Mouse (Mus musculus) cerebellum, adult 2 months (tissue): Measurements from ENCODE around the gene Uba52. TPM values are rescaled to one million over a fixed set of nuclear protein-coding genes. Genes with fewer than 3 reads are reported as not detected.

Experiments used
- DNase-seq, 2 experiments: peaks; one replicate each; pipeline ENCODE4 v3.0.0; 2021
- H3K27ac ChIP-seq: fragments of 200-500 bp; 2 replicates; pipeline ENCODE4 v1.5.1; 2012; ENCODE audit warnings: low read length, control low read depth, inconsistent platforms; ENCODE audit not compliant: insufficient read depth
- H3K27me3 ChIP-seq: fragments of 200-500 bp; 2 replicates; pipeline ENCODE4 v1.6.1; 2012; ENCODE audit warnings: inconsistent platforms, mild to moderate bottlenecking, low read length, moderate library complexity; ENCODE audit not compliant: control insufficient read depth, insufficient read depth
- H3K4me1 ChIP-seq: fragments of 200-500 bp; 2 replicates; pipeline ENCODE4 v1.6.1; 2011; ENCODE audit warnings: low read length; ENCODE audit not compliant: control insufficient read depth, insufficient read depth
- H3K4me3 ChIP-seq: fragments of 200-500 bp; replicated peaks from 2 replicates; pipeline ENCODE3; 2011; ENCODE audit warnings: mild to moderate bottlenecking, low read depth, low read length, control low read depth; ENCODE audit not compliant: insufficient read depth
- CTCF ChIP-seq: fragments of 200-500 bp; IDR thresholded peaks from 2 replicates; pipeline ENCODE4 v1.5.1; 2011; ENCODE audit warnings: low read depth, mild to moderate bottlenecking, control low read depth, low read length, moderate library complexity, borderline replicate concordance; ENCODE audit not compliant: insufficient read depth
- POLR2A ChIP-seq: fragments of 200-500 bp; IDR thresholded peaks from 2 replicates; pipeline ENCODE4 v1.6.1; 2011; ENCODE audit warnings: low read length, control low read depth, borderline replicate concordance; ENCODE audit not compliant: insufficient read depth
- WGBS: fragments of 180-500 bp; shearing (Covaris S2); methylation state at CpG from one replicate; pipeline ENCODE4 v1.1.7; 2018; 5-methylcytosine and 5-hydroxymethylcytosine counted together
- polyA plus RNA-seq: library from polyadenylated mRNA; depleted of rRNA; stranded (reverse); fragments of >200 nt; gene quantifications from 2 replicates; pipeline ENCODE4 v1.2.3, GENCODE M21; 2012

The Uba52 gene
- polyA plus RNA-seq, 1 experiment: 977 TPM

- TF ChIP-seq CTCF (no peak), POLR2A (no peak)
- 61% methylated on average over 3 of the region's 3 CpGs for WGBS
- Histone ChIP-seq H3K27me3 (no peaks in the 10 kb centered on the region), H3K27ac (no peak overlapping the region), H3K4me1 (peaks cover 30% of the 10 kb centered on the region), H3K4me3 (no peak overlapping the region)
- DNase-seq: no peak
Observed at GRCm38 (mm10) chr8:70481908-70482307, 28.7 kb downstream of the Uba52 start.

GRCm38 (mm10) chr8:70477269-70477982, 33.2 kb downstream of the Uba52 start:
- no peaks in the 10 kb centered on the region for H3K27me3 ChIP-seq
- H3K4me3 ChIP-seq: peak overlapping the region; percentile 78
- WGBS: 5% methylated on average over 21 of the region's 21 CpGs
- no peak overlapping the region; the same call in 1 of the 2 replicates for H3K27ac ChIP-seq
- DNase-seq: peak in 1 of 2 experiments; percentile 47
- peaks cover 16% of the 10 kb centered on the region for H3K4me1 ChIP-seq
- TF ChIP-seq POLR2A (no peak), CTCF (no peak)

- under 1% methylated on average over 53 of the region's 53 CpGs for WGBS
- Histone ChIP-seq H3K4me3 (peak within 1 kb of the TSS; percentile 78), H3K4me1 (peaks cover 19% of the 10 kb centered on the region), H3K27me3 (no peaks in the 10 kb centered on the region), H3K27ac (peak within 1 kb of the TSS; percentile 75)
- peak; percentile 95 to 97 for DNase-seq
- TF ChIP-seq POLR2A: peak; percentile 51; the same call in 1 of the 2 replicates
- TF ChIP-seq CTCF: no peak
Observed at GRCm38 (mm10) chr8:70476333-70477268, 34.0 kb downstream of the Uba52 start, which contains the start of gene Klhl26. Gene Klhl26 (minus strand): TSS chr8:70476968.

- 35% methylated on average over 7 of the region's 7 CpGs for WGBS
- H3K27ac ChIP-seq: no peak overlapping the region
- DNase-seq: peak; percentile 66 to 79
- TF ChIP-seq POLR2A: no peak
- TF ChIP-seq CTCF: no peak
- no peaks in the 10 kb centered on the region for H3K27me3 ChIP-seq
- peaks cover 38% of the 10 kb centered on the region for H3K4me1 ChIP-seq
- H3K4me3 ChIP-seq: no peak overlapping the region
Observed at GRCm38 (mm10) chr8:70471856-70472255, 38.7 kb downstream of the Uba52 start.

GRCm38 (mm10) chr8:70469938-70470337, 40.7 kb downstream of the Uba52 start:
- Histone ChIP-seq H3K27me3 (no peaks in the 10 kb centered on the region), H3K4me1 (peaks cover 50% of the 10 kb centered on the region), H3K4me3 (no peak overlapping the region), H3K27ac (peak overlapping the region; percentile 42)
- TF ChIP-seq CTCF: no peak
- DNase-seq: no peak
- WGBS: 7% methylated on average over 2 of the region's 2 CpGs

GRCm38 (mm10) chr8:70469295-70469916, 41.2 kb downstream of the Uba52 start:
- Histone ChIP-seq H3K27ac (peak overlapping the region; percentile 42), H3K4me3 (no peak overlapping the region), H3K27me3 (no peaks in the 10 kb centered on the region), H3K4me1 (peaks cover 54% of the 10 kb centered on the region)
- WGBS: 36% methylated on average over 10 of the region's 10 CpGs
- TF ChIP-seq POLR2A: no peak
- TF ChIP-seq CTCF: no peak
- no peak for DNase-seq

- 95% methylated on average over 4 of the region's 4 CpGs for WGBS
Observed at GRCm38 (mm10) chr8:70468733-70469132, 41.9 kb downstream of the Uba52 start.

More at GRCm38 (mm10) chr8:70468733-70469132, 41.9 kb downstream of the Uba52 start:
- TF ChIP-seq POLR2A (no peak), CTCF (no peak)
- Histone ChIP-seq H3K4me1 (peaks cover 61% of the 10 kb centered on the region), H3K27me3 (no peaks in the 10 kb centered on the region), H3K4me3 (no peak overlapping the region), H3K27ac (peak overlapping the region; percentile 31)
- no peak for DNase-seq
